Mouse (Mus musculus): ENCODE results near the gene Gm19668.

DNA sequence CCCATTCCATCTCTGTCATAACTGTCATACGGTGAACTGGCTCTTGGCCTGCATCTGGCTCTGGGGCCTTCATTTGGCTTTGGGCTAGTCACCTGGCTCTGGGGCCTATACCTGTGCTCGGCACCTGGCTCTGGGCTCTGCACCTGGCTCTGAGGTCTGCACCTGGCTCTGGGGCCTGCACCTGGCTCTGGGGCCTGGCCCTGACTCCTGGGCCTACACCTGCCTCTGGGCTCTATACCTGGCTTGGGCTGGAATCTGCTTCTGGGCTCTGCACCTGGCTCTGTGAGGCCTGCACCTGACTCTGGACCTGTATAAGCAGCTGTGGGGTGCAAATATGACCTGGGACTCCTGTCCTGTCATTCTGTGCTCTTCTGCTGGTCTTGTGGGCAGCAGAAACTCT is 48.6 kb upstream of the Gm19668 start:
- no peak for TF ChIP-seq POLR2A (IDR thresholded peaks at IDR 0.05; ENCODE audit: insufficient read length, low read depth)
- TF ChIP-seq POLR2AphosphoS2 (IDR thresholded peaks at IDR 0.05; ENCODE audit: insufficient read length, low read depth): no peak
- TF ChIP-seq CEBPB (IDR thresholded peaks at IDR 0.05; ENCODE audit: insufficient read depth, poor library complexity, severe bottlenecking): no peak
